Mouse (Mus musculus): Measurements from ENCODE around the gene Sirt4.

DNA sequence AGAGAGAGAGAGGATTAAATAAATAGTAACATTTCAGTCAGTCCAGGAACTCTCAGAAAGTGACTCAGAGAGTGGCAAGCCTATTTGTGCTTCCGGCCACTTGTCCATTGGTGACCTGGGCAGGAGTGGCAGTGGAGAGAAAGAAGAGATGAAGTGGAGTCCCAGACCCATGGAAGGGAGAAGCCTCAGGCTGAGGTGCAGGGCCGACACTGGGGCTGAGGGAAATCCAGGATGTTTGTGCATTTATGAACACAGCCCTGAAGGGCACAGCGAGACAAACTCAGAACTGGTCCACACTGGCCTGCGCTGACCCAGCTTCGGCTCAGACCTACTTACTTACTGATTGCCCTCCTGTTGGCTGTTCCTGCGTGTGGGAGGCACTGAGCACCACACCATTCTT is 14.7 kb downstream of the Sirt4 start:
- TF ChIP-seq POLR2A (IDR thresholded peaks at IDR 0.05; ENCODE audit: insufficient read length, low read depth) (no peak), TCF12 (IDR thresholded peaks at IDR 0.05; ENCODE audit: insufficient read depth, poor library complexity, severe bottlenecking) (no peak), POLR2AphosphoS2 (IDR thresholded peaks at IDR 0.05; ENCODE audit: insufficient read length, low read depth) (no peak), MYOG (IDR thresholded peaks at IDR 0.05; ENCODE audit: control insufficient read depth in 1 of 3, insufficient read depth in 1 of 3, insufficient read length in 2 of 3, low read depth in 2 of 3) (no peak)
